Mouse (Mus musculus) neural tube, embryonic 11.5 days (tissue): Measurements from ENCODE around the gene Gm3646. TPM values are rescaled to one million over a fixed set of nuclear protein-coding genes. Genes with fewer than 3 reads are reported as not detected.

Source experiments
- ATAC-seq: fragments of 200-750 bp; cut with Nextera tagmentation; 2 replicates; pipeline ENCODE4 v1.8.0; 2017; ENCODE audit warnings: moderate number of reproducible peaks, mild to moderate bottlenecking, moderate TSS enrichment, moderate library complexity; ENCODE audit not compliant: insufficient read depth, low FRiP score, low TSS enrichment
- DNase-seq: peaks from one replicate; pipeline ENCODE4 v3.0.0-alpha.2; 2015; ENCODE audit warnings: low spot score
- H3K27ac ChIP-seq: fragments of 300-500 bp; sonication (generic); 2 replicates; pipeline ENCODE4 v1.5.1; 2014; ENCODE audit warnings: low read depth, mild to moderate bottlenecking, low read length
- H3K27me3 ChIP-seq: fragments of 300-500 bp; sonication (generic); 2 replicates; pipeline ENCODE4 v1.6.1; 2014; ENCODE audit warnings: mild to moderate bottlenecking, low read length, mixed read lengths; ENCODE audit not compliant: control insufficient read depth, insufficient read depth
- H3K36me3 ChIP-seq: fragments of 300-500 bp; sonication (generic); 2 replicates; pipeline ENCODE4 v1.6.1; 2014; ENCODE audit warnings: mild to moderate bottlenecking, low read length, moderate library complexity, mixed read lengths; ENCODE audit not compliant: control insufficient read depth, insufficient read depth
- H3K4me1 ChIP-seq: fragments of 300-500 bp; sonication (generic); 2 replicates; pipeline ENCODE4 v1.6.1; 2014; ENCODE audit warnings: low read length, mixed read lengths; ENCODE audit not compliant: control insufficient read depth, insufficient read depth
- H3K4me2 ChIP-seq: fragments of 300-500 bp; sonication (generic); 2 replicates; pipeline ENCODE4 v1.6.1; 2014; ENCODE audit warnings: low read depth, mild to moderate bottlenecking, moderate library complexity
- H3K4me3 ChIP-seq: fragments of 300-500 bp; sonication (generic); 2 replicates; pipeline ENCODE4 v1.5.1; 2014; ENCODE audit warnings: low read depth, low read length
- H3K9ac ChIP-seq: fragments of 300-500 bp; sonication (generic); 2 replicates; pipeline ENCODE4 v1.6.1; 2014; ENCODE audit warnings: mild to moderate bottlenecking, low read length
- H3K9me3 ChIP-seq: fragments of 300-500 bp; sonication (generic); 2 replicates; pipeline ENCODE4 v1.6.1; 2016; ENCODE audit warnings: low read length; ENCODE audit not compliant: control insufficient read depth
- WGBS: fragments of 180-500 bp; shearing (Covaris S2); extraction: QIAGEN DNeasy Blood & Tissue Kit; methylation state at CpG from one replicate; pipeline ENCODE4 v1.1.7; 2014; 5-methylcytosine and 5-hydroxymethylcytosine counted together
- polyA plus RNA-seq: library from polyadenylated mRNA; unstranded; fragments of >200 nt; fragmentation: Nextera tagmentation; extraction: Ambion mirVana; gene quantifications from 2 replicates; pipeline ENCODE4 v1.2.1, GENCODE M21; 2014

The Gm3646 gene
- polyA plus RNA-seq, 1 experiment from 2014 or later: not detected

GRCm38 (mm10) chr1:39772401-39773095, 32.6 kb downstream of the Gm3646 start:
- Histone ChIP-seq H3K36me3 (no peaks in the 10 kb centered on the region), H3K27ac (no peak overlapping the region), H3K4me1 (0 out of 2 replicates have a peak, but pooled peaks cover 2% of the 10 kb centered on the region), H3K4me2 (no peak overlapping the region), H3K9ac (no peak overlapping the region), H3K27me3 (no peaks in the 10 kb centered on the region), H3K9me3 (no peaks in the 10 kb centered on the region), H3K4me3 (no peak overlapping the region)
- DNase-seq: no peak
- 16% methylated on average over 3 of the region's 3 CpGs for WGBS
- ATAC-seq: no peak

- no peak overlapping the region for H3K27ac ChIP-seq
- H3K27me3 ChIP-seq: no peaks in the 10 kb centered on the region
- ATAC-seq: no peak
- WGBS: 89% methylated on average over 5 of the region's 5 CpGs
- no peaks in the 10 kb centered on the region for H3K36me3 ChIP-seq
- no peaks in the 10 kb centered on the region for H3K9me3 ChIP-seq
- H3K4me2 ChIP-seq: no peak overlapping the region
- no peak for DNase-seq
- 0 out of 2 replicates have a peak, but pooled peaks cover 2% of the 10 kb centered on the region for H3K4me1 ChIP-seq
- H3K4me3 ChIP-seq: no peak overlapping the region
- no peak overlapping the region for H3K9ac ChIP-seq
These were observed 34.7 kb downstream of the Gm3646 start for GRCm38 (mm10) chr1:39770436-39770835.

- Histone ChIP-seq H3K27me3 (no peaks in the 10 kb centered on the region), H3K4me3 (no peak overlapping the region), H3K27ac (no peak overlapping the region), H3K9ac (no peak overlapping the region), H3K4me1 (0 out of 2 replicates have a peak, but pooled peaks cover 2% of the 10 kb centered on the region), H3K4me2 (no peak overlapping the region), H3K36me3 (no peaks in the 10 kb centered on the region), H3K9me3 (no peaks in the 10 kb centered on the region)
- no peak for DNase-seq
- ATAC-seq: no peak
- WGBS: 75% methylated on average over 3 of the region's 3 CpGs
These were observed 37.1 kb downstream of the Gm3646 start for GRCm38 (mm10) chr1:39768017-39768416.

GRCm38 (mm10) chr1:39765854-39766493, 39.2 kb downstream of the Gm3646 start:
- Histone ChIP-seq H3K36me3 (no peaks in the 10 kb centered on the region), H3K27ac (no peak overlapping the region), H3K9ac (no peak overlapping the region), H3K27me3 (no peaks in the 10 kb centered on the region), H3K4me1 (peaks cover 13% of the 10 kb centered on the region; the same call in 1 of the 2 replicates), H3K4me2 (no peak overlapping the region), H3K9me3 (no peaks in the 10 kb centered on the region), H3K4me3 (no peak overlapping the region)
- DNase-seq (no peak), ATAC-seq (no peak)
- 91% methylated on average over 7 of the region's 7 CpGs for WGBS

- H3K9ac ChIP-seq: no peak overlapping the region
- H3K27ac ChIP-seq: 0 out of 2 replicates have a peak overlapping the region, but pooled peaks have one; percentile 1
- H3K4me2 ChIP-seq: peak overlapping the region; percentile 42
- H3K27me3 ChIP-seq: no peaks in the 10 kb centered on the region
- peak overlapping the region; percentile 6; the same call in 1 of the 2 replicates for H3K4me3 ChIP-seq
- H3K4me1 ChIP-seq: peaks cover 16% of the 10 kb centered on the region; the same call in 1 of the 2 replicates
- ATAC-seq (no peak; the same call in 1 of the 2 replicates), DNase-seq (peak; percentile 60)
- H3K9me3 ChIP-seq: no peaks in the 10 kb centered on the region
- H3K36me3 ChIP-seq: no peaks in the 10 kb centered on the region
- 3% methylated on average over 10 of the region's 10 CpGs for WGBS
These were observed 43.1 kb downstream of the Gm3646 start for GRCm38 (mm10) chr1:39762025-39762370.

GRCm38 (mm10) chr1:39761211-39762024, 43.7 kb downstream of the Gm3646 start:
- no peaks in the 10 kb centered on the region for H3K36me3 ChIP-seq
- no peaks in the 10 kb centered on the region for H3K27me3 ChIP-seq
- H3K9me3 ChIP-seq: no peaks in the 10 kb centered on the region
- DNase-seq (peak; percentile 67), ATAC-seq (peak; percentile 69)
- H3K9ac ChIP-seq: 0 out of 2 replicates have a peak overlapping the region, but pooled peaks have one; percentile 29
- H3K27ac ChIP-seq: 0 out of 2 replicates have a peak overlapping the region, but pooled peaks have one; percentile 1
- 4% methylated on average over 22 of the region's 22 CpGs for WGBS
- peak overlapping the region; percentile 42 for H3K4me2 ChIP-seq
- peaks cover 16% of the 10 kb centered on the region; the same call in 1 of the 2 replicates for H3K4me1 ChIP-seq
- H3K4me3 ChIP-seq: peak overlapping the region; percentile 6; the same call in 1 of the 2 replicates

GRCm38 (mm10) chr1:39760181-39760715, 44.9 kb downstream of the Gm3646 start:
- ATAC-seq (no peak), DNase-seq (no peak)
- Histone ChIP-seq H3K9ac (no peak overlapping the region), H3K4me2 (no peak overlapping the region), H3K27me3 (no peaks in the 10 kb centered on the region), H3K4me3 (no peak overlapping the region), H3K4me1 (peaks cover 16% of the 10 kb centered on the region; the same call in 1 of the 2 replicates), H3K9me3 (no peaks in the 10 kb centered on the region), H3K27ac (no peak overlapping the region), H3K36me3 (no peaks in the 10 kb centered on the region)
- WGBS: 70% methylated on average over 6 of the region's 6 CpGs
